ENCODE assay signal across 7 mouse cellular contexts in genomic region chr9:66592708-66593612, GRCm38 (mm10). TPM values are rescaled to one million over a fixed set of nuclear protein-coding genes. Genes with fewer than 3 reads are reported as not detected.
DNase-seq lines count a peak whose midpoint lies in the region; ATAC-seq lines count a peak whose summit lies in the region.

Gene Usp3 (minus strand): TSS chr9:66593142.

- H3K4me2 ChIP-seq in midbrain, embryonic 13.5 days (replicated peaks): peak within 1 kb of the TSS; percentile 74

- H3K9ac ChIP-seq in midbrain, embryonic 13.5 days (replicated peaks): peak within 1 kb of the TSS; percentile 97

- peaks cover 74% of the 10 kb centered on the region for H3K4me1 ChIP-seq in embryonic facial prominence, embryonic 10.5 days
- H3K4me1 ChIP-seq in limb, embryonic 10.5 days: peaks cover 81% of the 10 kb centered on the region
- H3K4me1 ChIP-seq in midbrain, embryonic 13.5 days (replicated peaks): peaks cover 45% of the 10 kb centered on the region

- peaks cover 13% of the 10 kb centered on the region for H3K27me3 ChIP-seq in embryonic facial prominence, embryonic 10.5 days (replicated peaks; ENCODE audit: low read depth, poor library complexity, severe bottlenecking)
- no peaks in the 10 kb centered on the region for H3K27me3 ChIP-seq in limb, embryonic 10.5 days (ENCODE audit: low read depth, poor library complexity, severe bottlenecking)
- H3K27me3 ChIP-seq in midbrain, embryonic 13.5 days: peaks cover 20% of the 10 kb centered on the region; the same call in 1 of the 2 replicates

- DNase-seq in adrenal gland, postnatal 10 days: peak; percentile 99
- DNase-seq in embryonic facial prominence, embryonic 10.5 days (ENCODE audit: low spot score): peak; percentile 98
- peak; percentile 97 for DNase-seq in kidney, adult 11 months
- peak; percentile 98 for DNase-seq in limb, embryonic 10.5 days (ENCODE audit: low spot score)
- peak; percentile 94 for DNase-seq in spleen, adult 12 weeks (ENCODE audit: low spot score)

- under 1% methylated on average over 73 of the region's 73 CpGs for WGBS in embryonic facial prominence, embryonic 10.5 days
- WGBS in limb, embryonic 10.5 days: under 1% methylated on average over 73 of the region's 73 CpGs
- under 1% methylated on average over 73 of the region's 73 CpGs for WGBS in midbrain, embryonic 13.5 days

- peak within 1 kb of the TSS; percentile 97 for H3K4me3 ChIP-seq in embryonic facial prominence, embryonic 10.5 days
- peak within 1 kb of the TSS; percentile 96 for H3K4me3 ChIP-seq in limb, embryonic 10.5 days
- H3K4me3 ChIP-seq in midbrain, embryonic 13.5 days (replicated peaks): peak within 1 kb of the TSS; percentile 77

- H3K9me3 ChIP-seq in embryonic facial prominence, embryonic 10.5 days: no peaks in the 10 kb centered on the region
- no peaks in the 10 kb centered on the region for H3K9me3 ChIP-seq in limb, embryonic 10.5 days (replicated peaks)
- H3K9me3 ChIP-seq in midbrain, embryonic 13.5 days: no peaks in the 10 kb centered on the region

- ATAC-seq in granulocyte monocyte progenitor cell, adult 5-6 weeks (replicated peaks; ENCODE audit: poor library complexity, severe bottlenecking): peak; percentile 88
- ATAC-seq in midbrain, embryonic 13.5 days: peak; percentile 92

- H3K36me3 ChIP-seq in embryonic facial prominence, embryonic 10.5 days (replicated peaks): no peaks in the 10 kb centered on the region
- no peaks in the 10 kb centered on the region for H3K36me3 ChIP-seq in limb, embryonic 10.5 days
- no peaks in the 10 kb centered on the region for H3K36me3 ChIP-seq in midbrain, embryonic 13.5 days

- H3K27ac ChIP-seq in embryonic facial prominence, embryonic 10.5 days (replicated peaks): peak within 1 kb of the TSS; percentile 99
- peak within 1 kb of the TSS; percentile 100 for H3K27ac ChIP-seq in limb, embryonic 10.5 days
- peak within 1 kb of the TSS; percentile 96 for H3K27ac ChIP-seq in midbrain, embryonic 13.5 days

RNA-seq across cellular contexts. Expression of gene Usp3, which starts in this region (rescaled TPM):
- total RNA-seq in adrenal gland, postnatal 10 days (2021): 10 to 100 TPM; 35.3 to 48.5 TPM
- 103 and 106 TPM in 2 replicates for polyA plus RNA-seq in embryonic facial prominence, embryonic 10.5 days (2016; fragmentation: Nextera tagmentation; extraction: Ambion mirVana)
- 37.4 and 72.1 TPM in 2 replicates for total RNA-seq in granulocyte monocyte progenitor cell, adult 5-6 weeks (2014; fragmentation: Nextera tagmentation)
- 50.4 and 55.5 TPM in 2 replicates for total RNA-seq in granulocyte monocyte progenitor cell, adult 5-6 weeks (2017)
- polyA plus RNA-seq in limb, embryonic 10.5 days (2016; fragmentation: Nextera tagmentation; extraction: Ambion mirVana): 104 and 105 TPM in 2 replicates
- polyA plus RNA-seq in midbrain, embryonic 13.5 days (2015; fragmentation: Nextera tagmentation; extraction: Ambion mirVana): 109 and 118 TPM in 2 replicates

Comparison
In these comparisons a context has a peak if more than half of its experiments do, and no peak if none do; other contexts are left out.
1. Peak in every context shown above with its lines: DNase-seq, ATAC-seq, H3K4me3 ChIP-seq and H3K27ac ChIP-seq.